Mouse (Mus musculus): Measurements from ENCODE around the gene Wdr38.

Wdr38 gene

GRCm38 (mm10) chr2:39048515-39048914 is 51.2 kb downstream of the Wdr38 start:
- CTCF ChIA-PET: no interaction called here

Measured in spleen, embryonic (tissue).